Mouse (Mus musculus): Measurements from ENCODE around the gene Dgke. TPM values are rescaled to one million over a fixed set of nuclear protein-coding genes. Genes with fewer than 3 reads are reported as not detected.
"Not testable (repeated sequence)": the region's sequence is repeated elsewhere in the genome, so short reads cannot be mapped to it uniquely, and the experiment has no call there.

The Dgke gene
- total RNA-seq (2017), result 9.7 and 9.9 TPM in 2 replicates

- ATAC-seq (ENCODE audit: extremely low read depth, insufficient number of reproducible peaks, low FRiP score, poor library complexity, severe bottlenecking), result no peak
Measured at GRCm38 (mm10) chr11:89066750-89067149, at the start of gene Dgke. Gene Dgke (minus strand): TSS chr11:89066850.

- no peak for ATAC-seq (ENCODE audit: extremely low read depth, insufficient number of reproducible peaks, low FRiP score, poor library complexity, severe bottlenecking)
Measured at GRCm38 (mm10) chr11:89107180-89107807, 40.6 kb upstream of the Dgke start.

GRCm38 (mm10) chr11:89105823-89106222 lies 39.2 kb upstream of the Dgke start:
- ATAC-seq (ENCODE audit: extremely low read depth, insufficient number of reproducible peaks, low FRiP score, poor library complexity, severe bottlenecking), result no peak

- no peak for ATAC-seq (ENCODE audit: extremely low read depth, insufficient number of reproducible peaks, low FRiP score, poor library complexity, severe bottlenecking)
Measured at GRCm38 (mm10) chr11:89105211-89105610, 38.6 kb upstream of the Dgke start.

- ATAC-seq (ENCODE audit: extremely low read depth, insufficient number of reproducible peaks, low FRiP score, poor library complexity, severe bottlenecking), result no peak
Measured at GRCm38 (mm10) chr11:89103166-89103565, 36.5 kb upstream of the Dgke start.

- no peak for ATAC-seq (ENCODE audit: extremely low read depth, insufficient number of reproducible peaks, low FRiP score, poor library complexity, severe bottlenecking)
Measured at GRCm38 (mm10) chr11:89100826-89101321, 34.2 kb upstream of the Dgke start.

- peak; percentile 94 for ATAC-seq (ENCODE audit: extremely low read depth, insufficient number of reproducible peaks, low FRiP score, poor library complexity, severe bottlenecking)
Measured at GRCm38 (mm10) chr11:89100403-89100802, 33.8 kb upstream of the Dgke start.

- no peak for ATAC-seq (ENCODE audit: extremely low read depth, insufficient number of reproducible peaks, low FRiP score, poor library complexity, severe bottlenecking)
Measured at GRCm38 (mm10) chr11:89098930-89099329, 32.3 kb upstream of the Dgke start.

GRCm38 (mm10) chr11:89098083-89098835 lies 31.6 kb upstream of the Dgke start:
- no peak for ATAC-seq (ENCODE audit: extremely low read depth, insufficient number of reproducible peaks, low FRiP score, poor library complexity, severe bottlenecking)

GRCm38 (mm10) chr11:89097292-89097691 lies 30.6 kb upstream of the Dgke start:
- ATAC-seq (ENCODE audit: extremely low read depth, insufficient number of reproducible peaks, low FRiP score, poor library complexity, severe bottlenecking), result not testable (repeated sequence)

- ATAC-seq (ENCODE audit: extremely low read depth, insufficient number of reproducible peaks, low FRiP score, poor library complexity, severe bottlenecking), result no peak
Measured at GRCm38 (mm10) chr11:89095306-89095705, 28.7 kb upstream of the Dgke start.

GRCm38 (mm10) chr11:89092714-89093113 lies 26.1 kb upstream of the Dgke start:
- peak; percentile 71 for ATAC-seq (ENCODE audit: extremely low read depth, insufficient number of reproducible peaks, low FRiP score, poor library complexity, severe bottlenecking)

- not testable (repeated sequence) for ATAC-seq (ENCODE audit: extremely low read depth, insufficient number of reproducible peaks, low FRiP score, poor library complexity, severe bottlenecking)
Measured at GRCm38 (mm10) chr11:89090359-89090758, 23.7 kb upstream of the Dgke start.

- ATAC-seq (ENCODE audit: extremely low read depth, insufficient number of reproducible peaks, low FRiP score, poor library complexity, severe bottlenecking), result no peak
Measured at GRCm38 (mm10) chr11:89088754-89089153, 22.1 kb upstream of the Dgke start.

- ATAC-seq (ENCODE audit: extremely low read depth, insufficient number of reproducible peaks, low FRiP score, poor library complexity, severe bottlenecking), result no peak
Measured at GRCm38 (mm10) chr11:89086208-89086809, 19.7 kb upstream of the Dgke start.

GRCm38 (mm10) chr11:89084601-89085000 lies 18.0 kb upstream of the Dgke start:
- peak; percentile 67 for ATAC-seq (ENCODE audit: extremely low read depth, insufficient number of reproducible peaks, low FRiP score, poor library complexity, severe bottlenecking)

GRCm38 (mm10) chr11:89082691-89083090 lies 16.0 kb upstream of the Dgke start:
- not testable (repeated sequence) for ATAC-seq (ENCODE audit: extremely low read depth, insufficient number of reproducible peaks, low FRiP score, poor library complexity, severe bottlenecking)

GRCm38 (mm10) chr11:89081906-89082305 lies 15.3 kb upstream of the Dgke start:
- not testable (repeated sequence) for ATAC-seq (ENCODE audit: extremely low read depth, insufficient number of reproducible peaks, low FRiP score, poor library complexity, severe bottlenecking)

GRCm38 (mm10) chr11:89078996-89079680 lies 12.5 kb upstream of the Dgke start:
- peak; percentile 79 for ATAC-seq (ENCODE audit: extremely low read depth, insufficient number of reproducible peaks, low FRiP score, poor library complexity, severe bottlenecking)

Data from neutrophil, adult 5-6 weeks (primary cell).